Comparison of ENCODE assay signal across 46 mouse cellular contexts in the genomic region with DNA sequence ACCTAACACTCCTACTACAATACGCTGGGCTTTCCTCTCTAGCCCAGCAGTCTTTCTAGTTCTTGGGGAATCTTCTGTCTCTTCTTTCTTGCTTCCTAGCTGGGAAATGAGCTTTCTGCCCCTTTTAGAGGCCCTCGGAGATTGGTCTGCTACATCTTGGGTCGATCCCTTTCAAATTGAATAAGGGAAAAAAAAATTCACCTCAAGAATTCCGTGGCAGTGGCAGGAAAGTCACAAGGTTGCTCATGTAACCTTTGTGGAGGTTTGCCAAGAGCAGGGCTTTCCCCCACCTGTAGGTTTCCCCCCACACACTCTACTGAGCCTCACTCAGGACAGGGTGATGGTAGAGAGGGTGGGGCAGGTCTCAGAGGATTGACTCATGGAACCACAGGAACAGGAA. TPM values are rescaled to one million over a fixed set of nuclear protein-coding genes. Genes with fewer than 3 reads are reported as not detected.
"Had no signal": no experiment of that assay in that cellular context is flagged by ENCODE, and none has a peak within 500 bp of the region (broad histone marks: within the 10 kb centered on the region; RNA-seq: fewer than 3 reads in every experiment).

No protein-coding gene starts in this region.

- DNase-seq: left cerebral cortex, postnatal 4 days; liver; liver, embryonic 13.5 days; liver, postnatal 0 days; lung, adult 18-20 months; lung, adult 2 months; lung, embryonic 14.5 days; lung, postnatal 10 days; lung, postnatal 14 days; lung, postnatal 36 days; lung, postnatal 4 days; midbrain, embryonic 14.5 days had no signal

- H3K36me3 ChIP-seq: limb, embryonic 10.5 days; limb, embryonic 12.5 days; limb, embryonic 13.5 days; limb, embryonic 15.5 days; liver, embryonic 12.5 days; liver, embryonic 13.5 days; liver, embryonic 15.5 days; lung, embryonic 15.5 days; midbrain, embryonic 10.5 days; midbrain, embryonic 12.5 days; midbrain, embryonic 13.5 days; midbrain, embryonic 15.5 days; neural tube, embryonic 12.5 days had no signal

- H3K9me3 ChIP-seq: limb, embryonic 10.5 days; limb, embryonic 12.5 days; limb, embryonic 13.5 days; limb, embryonic 15.5 days; liver, embryonic 15.5 days; lung, embryonic 15.5 days; midbrain, embryonic 12.5 days; midbrain, embryonic 13.5 days; midbrain, embryonic 15.5 days; neural tube, embryonic 12.5 days had no signal

- H3K4me2 ChIP-seq: limb, embryonic 12.5 days; limb, embryonic 13.5 days; limb, embryonic 15.5 days; liver, embryonic 11.5 days; liver, embryonic 12.5 days; liver, embryonic 13.5 days; liver, embryonic 15.5 days; lung, embryonic 14.5 days; lung, embryonic 15.5 days; midbrain, embryonic 11.5 days; midbrain, embryonic 12.5 days; midbrain, embryonic 13.5 days; midbrain, embryonic 15.5 days; neural tube, embryonic 12.5 days had no signal

- H3K9ac ChIP-seq: limb, embryonic 12.5 days; limb, embryonic 13.5 days; limb, embryonic 15.5 days; liver, embryonic 12.5 days; liver, embryonic 13.5 days; liver, embryonic 14.5 days; liver, embryonic 15.5 days; liver, postnatal 0 days; lung, embryonic 14.5 days; lung, embryonic 15.5 days; midbrain, embryonic 12.5 days; midbrain, embryonic 13.5 days; midbrain, embryonic 15.5 days; neural tube, embryonic 12.5 days had no signal

- H3K4me1 ChIP-seq: liver, embryonic 12.5 days; liver, embryonic 15.5 days had no signal

- H3K27ac ChIP-seq: limb, embryonic 10.5 days; limb, embryonic 12.5 days; limb, embryonic 13.5 days; limb, embryonic 15.5 days; liver, embryonic 12.5 days; liver, embryonic 13.5 days; liver, embryonic 14.5 days; liver, embryonic 15.5 days; lung, embryonic 15.5 days; macrophage; midbrain, embryonic 10.5 days; midbrain, embryonic 12.5 days; midbrain, embryonic 13.5 days; midbrain, embryonic 15.5 days; neural tube, embryonic 12.5 days had no signal

- H3K4me3 ChIP-seq: limb, embryonic 10.5 days; limb, embryonic 12.5 days; limb, embryonic 13.5 days; limb, embryonic 15.5 days; liver, embryonic 12.5 days; liver, embryonic 13.5 days; liver, embryonic 15.5 days; lung, embryonic 15.5 days; megakaryocyte, embryonic 14.5 days; midbrain, embryonic 10.5 days; midbrain, embryonic 12.5 days; midbrain, embryonic 13.5 days; midbrain, embryonic 15.5 days; myocyte; neural tube, embryonic 12.5 days had no signal

RNA-seq across cellular contexts. Expression of a gene that starts 4.2 kb away (rescaled TPM):
- total RNA-seq: left cerebral cortex, postnatal 10 days; left cerebral cortex, postnatal 14 days; left cerebral cortex, postnatal 4 days; liver, adult 2 months; megakaryocyte progenitor cell, adult 5-6 weeks; megakaryocyte, adult 5-6 weeks; megakaryocyte-erythroid progenitor cell, adult 5-6 weeks; monocyte, adult 5-6 weeks had no signal
- polyA plus RNA-seq: limb, embryonic 10.5 days; limb, embryonic 11.5 days; limb, embryonic 12.5 days; limb, embryonic 13.5 days; limb, embryonic 14.5 days; limb, embryonic 15.5 days; liver, adult 2 months; liver, embryonic 11.5 days; liver, embryonic 12.5 days; liver, embryonic 13.5 days; liver, embryonic 14.5 days; liver, embryonic 15.5 days; liver, embryonic 16.5 days; liver, postnatal 0 days; lung, adult 2 months; lung, embryonic 14.5 days; lung, embryonic 15.5 days; lung, embryonic 16.5 days; lung, postnatal 0 days; macrophage; midbrain, embryonic 10.5 days; myocyte; neural tube, embryonic 12.5 days had no signal

RNA-seq across cellular contexts. Expression of a gene that starts 40.2 kb away (rescaled TPM):
- total RNA-seq: left cerebral cortex, postnatal 10 days; left cerebral cortex, postnatal 14 days; left cerebral cortex, postnatal 25 days; left cerebral cortex, postnatal 36 days; left cerebral cortex, postnatal 4 days; midbrain, postnatal 0 days had no signal
- polyA plus RNA-seq: midbrain, embryonic 13.5 days; midbrain, embryonic 14.5 days; midbrain, embryonic 15.5 days; midbrain, embryonic 16.5 days; midbrain, postnatal 0 days; myocyte had no signal

RNA-seq across cellular contexts. Expression of a gene that starts 48.7 kb away (rescaled TPM):
- total RNA-seq: megakaryocyte-erythroid progenitor cell, adult 5-6 weeks had no signal
